Mouse (Mus musculus) ovary, postnatal 10 days (tissue): Measurements from ENCODE around the gene Zfp275.
A peak's percentile ranks its signal among the peaks of the same experiment; 100 is the strongest.
"Not testable (repeated sequence)": the region's sequence is repeated elsewhere in the genome, so short reads cannot be mapped to it uniquely, and the experiment has no call there.

Source experiments
- DNase-seq: peaks from one replicate; pipeline ENCODE4 v3.0.0; 2022; ENCODE audit warnings: low spot score

Gene Zfp275

GRCm38 (mm10) chrX:73342483-73342895 is at the start of gene Zfp275:
Zfp275 (plus strand) TSS chrX:73342621.
- DNase-seq: peak; percentile 37

- DNase-seq: not testable (repeated sequence)
Measured at GRCm38 (mm10) chrX:73292876-73293275, 49.5 kb upstream of the Zfp275 start, which contains the start of the genes Xlr5a and Xlr5c. Xlr5a (minus strand) TSS chrX:73292976. Xlr5c (minus strand) TSS chrX:73292976.

- not testable (repeated sequence) for DNase-seq
Measured at GRCm38 (mm10) chrX:73295745-73296144, 46.7 kb upstream of the Zfp275 start.

GRCm38 (mm10) chrX:73312522-73312921 is 29.9 kb upstream of the Zfp275 start:
- DNase-seq: no peak

GRCm38 (mm10) chrX:73321029-73321428 is 21.4 kb upstream of the Zfp275 start:
- no peak for DNase-seq

- no peak for DNase-seq
Measured at GRCm38 (mm10) chrX:73327215-73327614, 15.2 kb upstream of the Zfp275 start.

- DNase-seq: no peak
Measured at GRCm38 (mm10) chrX:73333548-73333947, 8.9 kb upstream of the Zfp275 start.

GRCm38 (mm10) chrX:73336740-73337139 is 5.7 kb upstream of the Zfp275 start, which contains the start of gene Gm45015:
Gm45015 (minus strand) TSS chrX:73336840.
- no peak for DNase-seq

GRCm38 (mm10) chrX:73341473-73341872 is 948 bp upstream of the Zfp275 start:
- DNase-seq: no peak

- no peak for DNase-seq
Measured at GRCm38 (mm10) chrX:73342068-73342467, 353 bp upstream of the Zfp275 start.

GRCm38 (mm10) chrX:73342941-73343735 is 717 bp downstream of the Zfp275 start:
- DNase-seq: no peak

GRCm38 (mm10) chrX:73343802-73344201 is 1.4 kb downstream of the Zfp275 start:
- no peak for DNase-seq

- DNase-seq: no peak
Measured at GRCm38 (mm10) chrX:73344346-73344745, 1.9 kb downstream of the Zfp275 start.

GRCm38 (mm10) chrX:73356163-73356562 is 13.7 kb downstream of the Zfp275 start:
- no peak for DNase-seq

GRCm38 (mm10) chrX:73356719-73357118 is 14.3 kb downstream of the Zfp275 start:
- DNase-seq: no peak

GRCm38 (mm10) chrX:73363291-73363690 is 20.9 kb downstream of the Zfp275 start:
- DNase-seq: no peak

GRCm38 (mm10) chrX:73384419-73384818 is 42.0 kb downstream of the Zfp275 start:
- no peak for DNase-seq

- DNase-seq: no peak
Measured at GRCm38 (mm10) chrX:73384924-73385323, 42.5 kb downstream of the Zfp275 start.

- no peak for DNase-seq
Measured at GRCm38 (mm10) chrX:73391481-73391880, 49.1 kb downstream of the Zfp275 start.

- DNase-seq: no peak
Measured at GRCm38 (mm10) chrX:73396446-73396845, 54.0 kb downstream of the Zfp275 start.

- not testable (repeated sequence) for DNase-seq
Measured at GRCm38 (mm10) chrX:73398636-73399035, 56.2 kb downstream of the Zfp275 start, which contains the start of gene Gm18336. Gm18336 (minus strand) TSS chrX:73398736.

GRCm38 (mm10) chrX:73400951-73401350 is 58.5 kb downstream of the Zfp275 start:
- no peak for DNase-seq

GRCm38 (mm10) chrX:73401616-73402015 is 59.2 kb downstream of the Zfp275 start:
- DNase-seq: no peak
